Mouse (Mus musculus) cerebellum, adult 2 months (tissue): ENCODE data around the gene Cttnbp2nl.

ENCODE experiments used
- CTCF ChIP-seq: fragments of 200-500 bp; IDR thresholded peaks from 2 replicates; pipeline ENCODE4 v1.5.1; 2011; ENCODE audit warnings: low read depth, mild to moderate bottlenecking, control low read depth, low read length, moderate library complexity, borderline replicate concordance; ENCODE audit not compliant: insufficient read depth
- POLR2A ChIP-seq: fragments of 200-500 bp; IDR thresholded peaks from 2 replicates; pipeline ENCODE4 v1.6.1; 2011; ENCODE audit warnings: low read length, control low read depth, borderline replicate concordance; ENCODE audit not compliant: insufficient read depth

- TF ChIP-seq CTCF (no peak), POLR2A (no peak)
Measured at GRCm38 (mm10) chr3:105066544-105066943, 13.6 kb upstream of the Cttnbp2nl start, which contains the start of gene 4930564D02Rik.
